Mouse (Mus musculus): Measurements from ENCODE around the gene Cacna1e. TPM values are rescaled to one million over a fixed set of nuclear protein-coding genes. Genes with fewer than 3 reads are reported as not detected.

Cacna1e gene
- polyA plus RNA-seq, 1 experiment from 2014 or later = 0.05 TPM

DNA sequence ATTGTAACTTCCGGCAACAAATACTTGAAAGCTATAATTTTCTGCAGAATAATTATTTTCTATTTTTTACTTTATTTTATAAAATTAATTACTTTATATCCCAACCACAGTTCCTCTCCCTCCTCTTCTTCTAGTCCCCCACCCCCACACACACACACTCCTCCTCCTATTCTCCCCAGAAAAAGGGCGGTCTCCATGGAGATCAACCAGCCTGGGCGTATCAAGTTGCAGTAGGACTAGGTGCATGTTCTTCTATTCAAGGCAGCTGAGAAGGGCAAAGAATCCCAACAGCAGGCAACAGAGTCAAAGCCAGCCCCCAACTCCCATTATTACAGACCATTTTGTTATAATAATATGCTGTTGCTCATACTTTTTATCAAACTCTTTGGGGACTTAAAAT, 113.8 kb downstream of the Cacna1e start:
- 45% methylated on average over 3 of the region's 3 CpGs for WGBS
- no peak overlapping the region for H3K4me2 ChIP-seq (replicated peaks; ENCODE audit: low read depth, low read length)

DNA sequence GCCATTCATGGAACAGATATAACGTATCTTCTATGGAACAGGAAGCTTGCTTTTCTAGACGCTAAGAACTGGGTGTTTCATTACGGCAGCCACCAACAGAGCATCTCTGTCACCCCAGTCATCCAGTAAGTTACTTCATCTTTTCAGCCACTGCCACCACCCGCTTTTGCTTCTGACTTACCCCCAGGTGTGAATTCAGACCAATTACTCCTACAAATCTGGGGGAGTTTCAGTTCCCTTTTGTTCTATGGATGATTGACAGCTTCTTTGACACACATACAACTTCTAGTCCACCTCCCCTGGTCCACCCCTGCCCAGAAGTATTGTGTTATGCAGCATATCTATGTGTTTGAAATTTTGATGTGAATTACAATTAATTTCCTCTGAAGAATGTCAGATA, 121.2 kb downstream of the Cacna1e start:
- Histone ChIP-seq H3K27me3 (ENCODE audit: insufficient read depth, low read length) (no peaks in the 10 kb centered on the region), H3K4me2 (replicated peaks; ENCODE audit: low read depth, low read length) (no peak overlapping the region), H3K9me3 (ENCODE audit: low read length) (no peaks in the 10 kb centered on the region), H3K9ac (replicated peaks; ENCODE audit: low read length) (no peak overlapping the region), H3K4me1 (ENCODE audit: insufficient read depth, low read length) (no peaks in the 10 kb centered on the region), H3K36me3 (ENCODE audit: insufficient read depth, low read length) (no peaks in the 10 kb centered on the region), H3K4me3 (ENCODE audit: low read length) (no peak overlapping the region), H3K27ac (ENCODE audit: low read length) (no peak overlapping the region)
- 74% methylated on average over 4 of the region's 4 CpGs for WGBS
- ATAC-seq (ENCODE audit: low FRiP score, low TSS enrichment) = no peak

More for the DNA sequence above, 113.8 kb downstream of the Cacna1e start:
- H3K9me3 ChIP-seq (ENCODE audit: low read length) = no peaks in the 10 kb centered on the region; the same call in 1 of the 2 replicates
- H3K4me1 ChIP-seq (ENCODE audit: insufficient read depth, low read length) = peaks cover 5% of the 10 kb centered on the region; the same call in 1 of the 2 replicates
- peak; percentile 74; the same call in 1 of the 2 replicates for ATAC-seq (ENCODE audit: low FRiP score, low TSS enrichment)
- no peak overlapping the region for H3K9ac ChIP-seq (replicated peaks; ENCODE audit: low read length)
- no peak overlapping the region for H3K4me3 ChIP-seq (ENCODE audit: low read length)
- H3K27me3 ChIP-seq (ENCODE audit: insufficient read depth, low read length) = no peaks in the 10 kb centered on the region
- H3K27ac ChIP-seq (ENCODE audit: low read length) = no peak overlapping the region
- no peaks in the 10 kb centered on the region for H3K36me3 ChIP-seq (ENCODE audit: insufficient read depth, low read length)

DNA sequence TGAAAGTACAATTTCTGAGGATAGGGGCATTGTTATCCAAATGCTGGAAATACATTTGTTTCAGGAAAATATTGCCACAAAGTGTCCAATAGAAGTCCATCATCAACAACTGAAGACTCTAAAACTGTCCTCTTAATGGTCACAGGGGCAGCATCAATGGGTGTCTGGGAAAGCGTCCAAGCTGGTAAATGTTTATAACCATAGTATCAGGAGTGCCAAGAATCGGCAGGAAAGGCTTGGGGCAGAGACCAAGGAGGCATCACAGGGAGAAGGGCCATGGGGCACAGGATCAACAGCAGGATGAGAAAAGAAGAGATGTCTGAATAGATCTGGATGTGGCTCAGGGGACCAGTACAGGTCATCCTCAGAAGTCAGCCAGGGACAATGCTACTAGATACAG, 132.2 kb downstream of the Cacna1e start:
- Histone ChIP-seq H3K4me3 (ENCODE audit: low read length) (no peak overlapping the region), H3K4me2 (replicated peaks; ENCODE audit: low read depth, low read length) (no peak overlapping the region), H3K9me3 (ENCODE audit: low read length) (no peaks in the 10 kb centered on the region), H3K9ac (replicated peaks; ENCODE audit: low read length) (no peak overlapping the region), H3K36me3 (ENCODE audit: insufficient read depth, low read length) (no peaks in the 10 kb centered on the region), H3K4me1 (ENCODE audit: insufficient read depth, low read length) (no peaks in the 10 kb centered on the region), H3K27me3 (ENCODE audit: insufficient read depth, low read length) (no peaks in the 10 kb centered on the region), H3K27ac (ENCODE audit: low read length) (no peak overlapping the region)
- ATAC-seq (ENCODE audit: low FRiP score, low TSS enrichment) = no peak
- WGBS = 65% methylated on average over 2 of the region's 2 CpGs

DNA sequence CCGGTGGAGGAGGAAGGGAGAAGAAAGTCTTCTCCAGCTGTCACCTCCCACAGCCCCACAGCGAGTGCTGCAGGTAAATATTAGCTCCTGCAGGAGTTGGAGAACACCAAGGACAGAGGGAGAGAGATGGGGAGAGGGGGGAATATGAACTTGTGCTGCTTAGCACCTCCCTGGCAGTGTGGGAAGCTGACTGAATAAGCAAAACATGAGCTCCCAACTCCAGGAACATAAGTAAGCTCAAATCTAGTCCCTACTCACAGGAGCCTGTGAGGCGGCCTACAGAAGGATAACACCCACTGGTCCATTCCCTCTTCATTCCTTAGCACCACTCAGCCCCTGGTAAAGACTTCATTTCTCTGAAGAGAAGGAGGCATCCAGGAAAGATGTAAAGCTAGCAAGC, 135.8 kb downstream of the Cacna1e start:
- Histone ChIP-seq H3K4me1 (ENCODE audit: insufficient read depth, low read length) (no peaks in the 10 kb centered on the region), H3K4me2 (replicated peaks; ENCODE audit: low read depth, low read length) (no peak overlapping the region), H3K27me3 (ENCODE audit: insufficient read depth, low read length) (no peaks in the 10 kb centered on the region), H3K4me3 (ENCODE audit: low read length) (no peak overlapping the region), H3K27ac (ENCODE audit: low read length) (no peak overlapping the region), H3K36me3 (ENCODE audit: insufficient read depth, low read length) (no peaks in the 10 kb centered on the region), H3K9me3 (ENCODE audit: low read length) (no peaks in the 10 kb centered on the region), H3K9ac (replicated peaks; ENCODE audit: low read length) (no peak overlapping the region)
- ATAC-seq (ENCODE audit: low FRiP score, low TSS enrichment) = no peak
- WGBS = 74% methylated on average over 3 of the region's 3 CpGs

DNA sequence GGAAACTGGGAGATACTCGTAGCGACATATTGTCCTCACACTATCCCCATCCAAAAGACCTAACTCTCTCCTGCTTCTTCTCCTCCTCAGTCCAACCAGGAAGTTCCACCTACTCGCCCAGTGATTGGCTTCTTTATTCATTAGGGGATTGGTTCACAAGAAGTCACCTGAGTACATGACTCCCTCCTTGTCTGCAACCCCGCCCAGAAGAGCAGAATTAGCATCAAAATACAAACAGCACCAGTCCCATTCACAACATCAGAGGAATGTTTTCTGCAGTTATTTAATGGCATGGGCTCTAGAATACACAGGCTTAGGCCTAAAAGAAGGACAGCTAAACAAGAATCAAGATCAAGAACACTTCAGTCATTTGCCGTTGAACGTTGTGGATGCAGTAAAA, 139.1 kb downstream of the Cacna1e start:
- Histone ChIP-seq H3K9ac (replicated peaks; ENCODE audit: low read length) (no peak overlapping the region), H3K4me1 (ENCODE audit: insufficient read depth, low read length) (no peaks in the 10 kb centered on the region), H3K4me3 (ENCODE audit: low read length) (no peak overlapping the region), H3K4me2 (replicated peaks; ENCODE audit: low read depth, low read length) (no peak overlapping the region), H3K27me3 (ENCODE audit: insufficient read depth, low read length) (no peaks in the 10 kb centered on the region), H3K36me3 (ENCODE audit: insufficient read depth, low read length) (no peaks in the 10 kb centered on the region), H3K9me3 (ENCODE audit: low read length) (no peaks in the 10 kb centered on the region), H3K27ac (ENCODE audit: low read length) (no peak overlapping the region)
- 86% methylated on average over 6 of the region's 6 CpGs for WGBS
- ATAC-seq (ENCODE audit: low FRiP score, low TSS enrichment) = no peak

DNA sequence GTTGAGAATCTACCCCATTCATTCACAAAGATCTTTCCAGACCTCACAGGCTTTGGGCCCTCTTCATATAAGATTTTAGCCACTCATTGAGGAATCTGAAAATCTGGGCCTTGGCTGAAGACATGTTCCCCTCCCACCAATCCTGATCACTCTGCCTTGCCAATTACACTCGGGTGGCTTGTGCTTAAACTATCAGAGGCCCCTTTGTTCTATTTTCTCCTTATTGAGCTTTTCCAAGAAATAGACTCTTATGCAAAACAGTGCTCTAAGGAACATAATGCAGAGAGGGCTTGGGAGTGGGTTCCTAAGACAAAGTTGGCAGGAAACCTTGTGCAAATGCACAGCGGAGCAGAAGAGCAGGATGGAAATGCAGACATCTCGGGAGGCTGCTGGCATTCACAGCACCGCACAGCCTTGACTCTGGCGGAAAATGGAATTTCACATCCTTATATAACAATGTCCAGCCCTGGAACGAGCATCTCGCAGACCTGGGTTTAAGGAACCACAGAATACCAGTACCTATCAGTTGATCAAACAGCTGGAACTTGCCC, 153.8 kb downstream of the Cacna1e start:
- peaks cover 41% of the 10 kb centered on the region for H3K27me3 ChIP-seq (ENCODE audit: insufficient read depth, low read length)
- peaks cover 15% of the 10 kb centered on the region for H3K4me1 ChIP-seq (ENCODE audit: insufficient read depth, low read length)
- no peak overlapping the region for H3K4me2 ChIP-seq (replicated peaks; ENCODE audit: low read depth, low read length)
- no peak overlapping the region for H3K27ac ChIP-seq (ENCODE audit: low read length)
- 76% methylated on average over 7 of the region's 7 CpGs for WGBS
- H3K36me3 ChIP-seq (ENCODE audit: insufficient read depth, low read length) = no peaks in the 10 kb centered on the region
- H3K9me3 ChIP-seq (ENCODE audit: low read length) = no peaks in the 10 kb centered on the region
- H3K9ac ChIP-seq (replicated peaks; ENCODE audit: low read length) = no peak overlapping the region
- H3K4me3 ChIP-seq (ENCODE audit: low read length) = no peak overlapping the region
- ATAC-seq (ENCODE audit: low FRiP score, low TSS enrichment) = no peak

DNA sequence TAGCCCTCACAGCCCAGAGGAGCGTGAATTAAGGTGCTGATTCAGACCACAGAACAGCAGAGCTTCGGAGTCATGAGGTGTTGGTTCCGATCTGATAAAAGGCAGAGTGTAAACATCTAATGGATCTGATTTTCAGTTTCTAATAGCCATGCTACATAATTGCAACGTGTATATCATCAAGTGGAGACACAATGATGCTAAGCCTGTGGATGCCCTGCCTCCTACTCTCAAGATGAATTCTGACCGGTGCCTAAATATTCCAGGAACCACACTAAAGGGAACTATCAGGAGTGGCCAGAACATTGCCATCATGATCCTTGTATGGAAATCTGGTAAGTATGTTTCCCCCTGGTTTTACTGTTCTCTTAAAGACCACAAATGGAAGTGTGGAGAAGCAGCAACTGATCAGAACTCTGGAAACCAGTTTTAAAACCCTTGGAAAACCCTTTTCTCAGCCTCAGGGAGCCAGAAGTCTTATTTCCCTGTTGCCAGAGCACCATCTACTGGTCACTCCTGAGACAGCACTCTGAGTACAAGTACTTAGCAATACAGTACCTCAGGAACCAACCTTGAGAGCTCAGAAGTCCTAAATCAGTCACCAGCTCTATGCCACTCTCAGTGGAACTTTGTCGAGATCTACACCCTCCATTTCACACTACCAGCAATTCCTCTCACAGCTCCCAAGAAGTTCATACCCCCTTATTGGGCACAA, 154.9 kb downstream of the Cacna1e start:
- ATAC-seq (ENCODE audit: low FRiP score, low TSS enrichment) = peak; percentile 29; the same call in 1 of the 2 replicates
- no peak overlapping the region for H3K4me2 ChIP-seq (replicated peaks; ENCODE audit: low read depth, low read length)
- no peak overlapping the region for H3K9ac ChIP-seq (replicated peaks; ENCODE audit: low read length)
- H3K9me3 ChIP-seq (ENCODE audit: low read length) = no peaks in the 10 kb centered on the region
- no peak overlapping the region for H3K27ac ChIP-seq (ENCODE audit: low read length)
- peaks cover 52% of the 10 kb centered on the region for H3K27me3 ChIP-seq (ENCODE audit: insufficient read depth, low read length)
- H3K4me3 ChIP-seq (ENCODE audit: low read length) = no peak overlapping the region
- no peaks in the 10 kb centered on the region for H3K36me3 ChIP-seq (ENCODE audit: insufficient read depth, low read length)
- WGBS = 58% methylated on average over 6 of the region's 6 CpGs
- H3K4me1 ChIP-seq (ENCODE audit: insufficient read depth, low read length) = peaks cover 15% of the 10 kb centered on the region

DNA sequence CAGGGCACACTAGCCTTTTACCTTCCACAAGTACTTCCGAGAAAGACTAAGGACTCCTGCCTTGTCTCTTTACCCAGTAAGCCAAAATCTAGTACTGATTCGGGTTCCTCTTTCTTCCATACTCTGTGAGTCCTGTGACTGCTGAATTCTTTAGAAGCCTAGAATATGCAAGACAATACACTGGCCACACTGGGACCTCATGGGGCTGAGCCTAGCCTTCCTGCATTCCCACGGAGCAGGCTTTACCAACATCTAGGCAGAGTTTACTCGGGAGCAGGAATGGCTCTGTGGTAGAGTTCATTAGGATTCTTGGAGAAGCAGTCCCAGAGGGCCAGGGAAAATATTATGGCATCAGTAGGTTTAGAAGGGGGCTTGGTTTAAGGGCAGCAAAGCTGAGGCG, 155.6 kb downstream of the Cacna1e start:
- Histone ChIP-seq H3K36me3 (ENCODE audit: insufficient read depth, low read length) (no peaks in the 10 kb centered on the region), H3K9ac (replicated peaks; ENCODE audit: low read length) (no peak overlapping the region), H3K27ac (ENCODE audit: low read length) (no peak overlapping the region), H3K4me3 (ENCODE audit: low read length) (no peak overlapping the region), H3K4me1 (ENCODE audit: insufficient read depth, low read length) (peaks cover 15% of the 10 kb centered on the region), H3K4me2 (replicated peaks; ENCODE audit: low read depth, low read length) (no peak overlapping the region), H3K27me3 (ENCODE audit: insufficient read depth, low read length) (peaks cover 59% of the 10 kb centered on the region), H3K9me3 (ENCODE audit: low read length) (no peaks in the 10 kb centered on the region)
- no peak for ATAC-seq (ENCODE audit: low FRiP score, low TSS enrichment)
- WGBS = 46% methylated on average over 5 of the region's 5 CpGs

DNA sequence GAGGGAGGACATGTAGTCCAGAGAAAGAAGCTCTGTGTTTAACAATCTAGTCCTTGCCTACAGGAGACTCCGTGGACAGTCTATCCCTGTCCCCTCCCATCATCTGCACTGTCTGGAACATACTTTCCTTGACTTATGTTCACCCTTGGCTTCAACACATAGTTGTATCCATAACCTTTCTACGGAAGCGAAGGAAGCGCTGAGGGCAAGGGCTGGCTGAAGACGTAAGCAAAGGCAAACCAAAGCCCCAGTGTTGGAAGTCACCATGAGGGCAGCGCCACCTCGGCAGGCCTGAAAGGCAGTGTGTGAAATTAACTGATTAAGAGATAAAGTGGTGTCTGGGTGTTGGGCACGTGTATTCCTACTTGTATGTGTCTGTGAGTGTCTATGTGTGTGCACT, 156.6 kb downstream of the Cacna1e start:
- Histone ChIP-seq H3K9me3 (ENCODE audit: low read length) (no peaks in the 10 kb centered on the region), H3K4me3 (ENCODE audit: low read length) (no peak overlapping the region), H3K4me2 (replicated peaks; ENCODE audit: low read depth, low read length) (no peak overlapping the region), H3K9ac (replicated peaks; ENCODE audit: low read length) (no peak overlapping the region), H3K27me3 (ENCODE audit: insufficient read depth, low read length) (peaks cover 68% of the 10 kb centered on the region), H3K36me3 (ENCODE audit: insufficient read depth, low read length) (no peaks in the 10 kb centered on the region), H3K27ac (ENCODE audit: low read length) (no peak overlapping the region), H3K4me1 (ENCODE audit: insufficient read depth, low read length) (peaks cover 20% of the 10 kb centered on the region)
- WGBS = 77% methylated on average over 8 of the region's 8 CpGs
- ATAC-seq (ENCODE audit: low FRiP score, low TSS enrichment) = no peak

DNA sequence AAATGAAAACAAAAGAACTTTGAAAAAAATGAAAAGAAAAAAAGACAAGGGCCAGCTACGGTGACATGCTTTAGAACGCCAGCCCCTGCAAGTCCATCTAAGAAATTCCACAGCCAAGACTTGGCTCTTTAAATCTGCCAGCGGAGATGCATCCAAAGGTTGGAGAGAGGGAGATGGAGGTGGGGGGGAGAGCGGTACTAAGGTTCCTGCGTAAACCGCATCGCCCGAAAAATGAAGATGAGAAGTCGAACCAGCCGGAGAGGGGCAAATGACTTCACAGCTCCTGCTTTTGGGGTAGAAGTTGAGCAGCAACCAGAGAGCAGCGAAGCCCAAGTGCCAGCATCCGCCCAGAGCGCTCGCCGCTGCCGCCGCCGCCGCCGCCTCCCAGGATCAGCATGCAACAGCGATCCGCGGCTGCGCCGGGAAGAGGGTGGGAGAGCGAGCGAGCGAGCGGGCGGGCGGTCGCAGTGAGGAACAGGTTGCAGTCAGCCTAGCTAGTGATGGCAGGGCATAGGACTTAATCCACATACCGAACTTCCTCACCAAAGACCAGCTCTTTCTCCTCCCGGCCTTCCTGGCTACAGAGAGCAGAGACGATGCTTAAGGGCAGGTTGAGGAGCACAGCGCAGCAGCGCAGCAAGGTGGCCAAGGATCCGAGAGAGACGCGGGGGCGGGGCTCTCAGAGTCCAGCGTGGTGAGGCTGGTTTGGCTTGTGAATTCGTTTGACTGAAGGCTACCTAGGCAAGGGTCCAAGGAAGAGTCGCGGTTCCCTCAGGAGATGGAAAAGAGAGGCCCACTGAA, 157.7 kb downstream of the Cacna1e start:
- no peaks in the 10 kb centered on the region for H3K36me3 ChIP-seq (ENCODE audit: insufficient read depth, low read length)
- WGBS = under 1% methylated on average over 42 of the region's 45 CpGs
- peaks cover 70% of the 10 kb centered on the region for H3K27me3 ChIP-seq (ENCODE audit: insufficient read depth, low read length)

More for the DNA sequence above, 157.7 kb downstream of the Cacna1e start:
- H3K27ac ChIP-seq (ENCODE audit: low read length) = no peak overlapping the region
- peak overlapping the region; percentile 64 for H3K4me2 ChIP-seq (replicated peaks; ENCODE audit: low read depth, low read length)
- peaks cover 20% of the 10 kb centered on the region for H3K4me1 ChIP-seq (ENCODE audit: insufficient read depth, low read length)
- no peak overlapping the region for H3K9ac ChIP-seq (replicated peaks; ENCODE audit: low read length)
- no peak for ATAC-seq (ENCODE audit: low FRiP score, low TSS enrichment)
- no peaks in the 10 kb centered on the region for H3K9me3 ChIP-seq (ENCODE audit: low read length)
- H3K4me3 ChIP-seq (ENCODE audit: low read length) = peak overlapping the region; percentile 40
